Mouse (Mus musculus) lung, postnatal 36 days (tissue): ENCODE measurements around the gene Gm17334.

Experiments used
- DNase-seq: peaks from one replicate; pipeline ENCODE4 v3.0.0; 2022; ENCODE audit warnings: mixed read lengths

Gene Gm17334

DNA sequence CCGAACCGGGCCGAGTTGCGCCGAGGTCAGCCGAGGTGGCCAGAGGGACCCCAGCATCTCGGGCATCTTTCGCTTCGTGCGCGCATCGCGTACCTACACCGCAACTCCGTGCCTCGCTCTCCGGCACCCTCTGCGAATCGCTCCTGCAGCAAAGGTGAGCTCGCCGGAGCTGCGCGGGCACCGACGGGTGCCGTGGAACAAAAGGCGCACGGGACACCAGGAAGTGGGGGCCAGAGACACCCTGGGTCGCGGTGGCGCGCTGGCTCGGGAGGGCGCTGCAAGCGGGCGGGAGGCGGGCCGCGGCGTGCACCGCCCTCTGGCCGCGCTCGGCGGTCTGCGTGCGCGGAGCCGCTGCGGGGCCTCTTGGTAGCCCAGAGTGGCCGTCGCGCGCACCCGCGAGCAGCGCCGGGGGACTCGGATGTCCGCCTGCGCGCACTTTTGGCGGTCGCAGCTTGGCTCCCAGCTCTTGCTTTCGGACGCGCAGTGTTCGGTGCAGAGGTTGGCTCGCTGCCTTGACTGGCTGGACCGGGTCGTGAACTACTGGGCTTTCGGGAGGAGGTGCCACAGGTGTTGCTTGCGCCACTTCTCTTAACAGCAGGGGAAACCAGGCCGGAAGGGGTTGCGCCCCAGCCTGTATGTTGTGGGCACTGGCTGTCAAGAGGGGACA, 2.7 kb downstream of the Gm17334 start:
- peak; percentile 83 for DNase-seq

- DNase-seq = peak; percentile 98
Observed at GRCm38 (mm10) chr11:53769760-53770124, 3.2 kb downstream of the Gm17334 start, which contains the start of gene Irf1. TSS of gene Irf1 (plus strand) at chr11:53770014.

- no peak for DNase-seq
Observed at GRCm38 (mm10) chr11:53769185-53769576, 3.8 kb downstream of the Gm17334 start.

DNA sequence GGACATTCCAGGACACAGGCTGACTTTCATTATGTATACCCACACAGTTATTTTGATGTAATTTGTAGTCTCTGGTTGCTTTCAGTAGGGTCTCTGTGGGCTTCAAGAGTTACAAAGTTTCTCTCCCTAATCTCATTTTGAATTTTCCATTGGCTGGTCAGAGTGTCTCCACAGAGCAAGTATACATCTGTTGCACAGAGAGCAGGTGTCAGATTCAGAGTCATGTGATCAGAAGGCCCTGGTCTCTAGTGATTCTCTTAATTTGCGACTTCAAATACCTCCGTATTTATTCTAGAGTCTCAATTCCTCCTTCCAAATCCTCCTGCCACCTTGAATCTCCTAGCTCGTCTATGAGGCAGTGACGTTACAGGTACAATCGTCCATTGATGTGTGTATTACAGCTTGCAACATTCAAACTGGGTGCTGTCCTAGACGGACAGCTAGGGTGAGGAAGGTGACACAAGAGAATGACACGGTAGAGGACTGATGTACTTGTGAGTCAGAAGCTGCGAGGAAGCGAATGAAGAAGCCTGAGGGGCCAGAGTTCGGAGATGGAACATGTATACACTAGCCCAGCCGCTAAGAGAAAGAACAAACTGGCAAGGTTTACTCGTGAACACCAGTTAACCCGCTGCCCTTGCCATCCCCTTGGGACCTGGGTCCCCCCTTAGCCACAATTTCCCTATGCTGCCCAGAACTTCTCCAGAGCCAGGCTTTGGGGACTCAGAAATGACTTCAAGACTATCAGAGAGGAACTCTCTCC, 4.4 kb downstream of the Gm17334 start:
- DNase-seq = no peak

GRCm38 (mm10) chr11:53764581-53764980, 8.4 kb downstream of the Gm17334 start:
- no peak for DNase-seq

- peak; percentile 97 for DNase-seq
Observed at GRCm38 (mm10) chr11:53763496-53764140, 9.4 kb downstream of the Gm17334 start.

- DNase-seq = peak; percentile 98
Observed at GRCm38 (mm10) chr11:53762827-53763495, 10.0 kb downstream of the Gm17334 start.

DNA sequence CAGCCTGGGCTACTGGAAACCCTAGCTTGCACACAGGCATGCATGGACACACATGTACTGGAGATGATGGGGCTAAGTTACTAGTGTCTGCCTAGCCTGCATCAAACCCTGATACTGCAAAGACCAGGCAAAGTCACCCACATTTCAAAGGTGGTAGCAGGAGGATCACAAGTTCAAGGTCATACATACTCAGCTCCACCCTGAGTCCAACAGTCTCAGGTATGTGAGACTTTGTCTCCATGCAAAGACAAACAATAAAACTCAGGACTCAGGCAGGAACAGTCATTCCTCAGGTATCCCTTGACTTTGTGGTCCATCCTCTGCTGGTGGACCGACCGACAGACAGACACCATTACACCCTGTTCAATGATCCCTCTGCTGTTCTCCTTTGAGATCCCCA, 10.6 kb downstream of the Gm17334 start:
- no peak for DNase-seq

DNA sequence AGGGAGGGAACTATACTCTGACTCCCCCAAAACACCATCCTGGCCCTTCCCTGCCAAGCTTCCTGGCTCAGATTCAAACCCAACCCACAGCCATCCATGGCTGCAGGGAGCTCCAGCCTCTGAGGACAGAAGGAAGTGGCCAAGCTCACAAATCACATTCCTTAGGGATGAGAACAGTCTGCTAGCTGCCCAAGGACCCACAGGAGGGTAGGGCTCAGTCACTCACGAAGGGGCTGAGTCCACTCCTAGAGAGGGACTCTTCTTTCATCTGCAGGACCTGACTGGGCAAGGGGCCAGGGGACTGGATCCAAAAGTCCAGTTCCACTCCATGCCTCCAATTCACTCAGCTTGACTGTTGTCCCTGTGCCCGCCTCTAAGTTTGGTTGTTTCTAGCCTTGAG, 11.2 kb downstream of the Gm17334 start:
- DNase-seq = peak; percentile 94

- DNase-seq = no peak
Observed at GRCm38 (mm10) chr11:53761284-53761683, 11.7 kb downstream of the Gm17334 start.

GRCm38 (mm10) chr11:53759545-53760406, 13.2 kb downstream of the Gm17334 start:
- DNase-seq = no peak

DNA sequence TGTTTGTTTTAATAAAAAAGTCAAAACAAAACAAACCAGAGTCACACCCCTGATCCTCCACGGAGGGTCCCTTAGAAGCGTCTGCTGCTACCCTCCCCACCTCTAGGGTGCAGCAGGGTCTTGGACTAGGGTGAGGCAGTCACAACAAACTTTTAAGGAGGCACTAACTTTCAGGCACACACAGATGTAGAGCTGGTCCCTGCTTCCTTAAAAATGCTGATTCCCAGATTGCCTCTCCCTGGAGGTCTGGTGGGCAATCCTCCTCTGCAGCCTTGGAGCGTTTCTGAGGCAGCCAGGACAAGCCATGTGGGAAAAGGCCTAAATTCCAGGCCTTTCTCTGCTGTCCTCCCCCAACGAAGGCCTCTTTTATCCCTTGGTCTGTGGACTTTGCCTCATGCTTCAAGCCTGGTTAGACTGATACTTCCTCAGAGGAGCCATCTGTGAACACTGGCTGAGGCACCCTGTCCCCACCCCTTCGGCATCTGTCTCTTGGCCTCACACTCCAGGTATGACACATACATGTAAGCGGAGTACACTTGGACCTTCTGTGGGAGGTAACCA, 14.1 kb downstream of the Gm17334 start:
- DNase-seq = peak; percentile 43

GRCm38 (mm10) chr11:53758033-53758432, 15.0 kb downstream of the Gm17334 start:
- peak; percentile 56 for DNase-seq

DNA sequence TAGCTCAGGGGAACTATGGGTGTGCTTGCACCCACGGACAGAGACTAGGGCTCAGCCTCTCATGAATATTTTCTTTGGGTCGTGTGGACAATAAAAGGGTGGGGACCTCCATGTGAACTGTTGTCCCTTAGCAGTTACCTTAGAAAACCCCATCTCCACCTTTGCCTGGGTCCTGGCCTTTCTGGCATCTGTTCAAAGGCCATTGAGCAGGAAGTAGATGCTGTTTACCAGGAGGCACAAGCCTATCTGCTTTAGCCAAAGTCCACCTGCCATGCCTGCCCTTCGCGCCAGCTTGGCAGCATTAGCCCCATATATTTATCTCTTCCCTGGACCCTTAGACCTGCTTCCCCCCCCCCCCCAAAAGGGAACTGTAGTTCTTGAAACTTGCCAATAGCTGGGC, 15.4 kb downstream of the Gm17334 start:
- no peak for DNase-seq

DNA sequence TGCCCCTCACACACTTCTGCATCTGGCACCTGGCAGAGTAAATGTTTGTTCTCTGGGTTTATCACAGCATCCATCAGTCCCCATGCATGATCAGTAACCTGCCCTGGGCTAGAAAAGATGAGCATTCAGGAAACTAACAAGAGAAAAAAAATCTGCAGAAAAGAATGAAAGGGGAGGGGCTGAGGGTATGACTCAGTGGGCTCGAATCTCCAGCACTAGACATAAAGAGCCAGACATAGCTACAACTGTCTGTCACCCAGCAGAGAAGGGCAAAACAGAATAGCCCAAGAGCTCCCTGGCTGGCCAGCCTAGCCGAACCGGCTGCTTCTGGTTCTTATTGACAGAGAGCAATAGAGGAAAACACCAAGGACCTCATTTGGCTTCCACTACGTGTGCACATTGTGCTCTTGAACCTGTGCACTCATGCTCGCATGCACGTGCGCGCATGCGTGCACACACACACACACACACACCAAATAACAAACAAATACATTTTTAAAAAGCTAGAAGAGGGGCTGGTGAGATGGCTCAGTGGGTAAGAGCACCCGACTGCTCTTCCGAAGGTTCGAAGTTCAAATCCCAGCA, 17.9 kb downstream of the Gm17334 start:
- no peak for DNase-seq

- DNase-seq = no peak
Observed at GRCm38 (mm10) chr11:53749716-53750352, 23.2 kb downstream of the Gm17334 start.

DNA sequence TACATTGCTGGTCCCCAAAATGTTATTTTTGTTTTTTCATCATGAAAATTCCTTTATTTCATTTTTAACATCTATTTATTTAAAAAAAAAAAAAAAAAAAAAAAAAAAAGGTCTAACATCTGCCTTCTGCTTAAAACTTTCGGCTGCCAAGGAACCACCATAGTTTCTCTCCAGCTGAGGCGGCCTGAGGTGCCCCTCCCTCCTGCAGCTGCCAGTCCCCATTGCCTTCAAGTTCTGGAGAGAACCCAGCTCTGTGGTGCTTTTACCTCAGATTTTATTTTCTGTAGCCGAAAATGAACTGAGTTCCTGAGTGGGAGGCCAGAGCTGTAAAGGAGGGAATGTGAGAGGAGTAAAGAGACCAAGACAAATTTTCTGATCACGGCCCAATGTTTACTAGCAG, 23.7 kb downstream of the Gm17334 start:
- DNase-seq = no peak

DNA sequence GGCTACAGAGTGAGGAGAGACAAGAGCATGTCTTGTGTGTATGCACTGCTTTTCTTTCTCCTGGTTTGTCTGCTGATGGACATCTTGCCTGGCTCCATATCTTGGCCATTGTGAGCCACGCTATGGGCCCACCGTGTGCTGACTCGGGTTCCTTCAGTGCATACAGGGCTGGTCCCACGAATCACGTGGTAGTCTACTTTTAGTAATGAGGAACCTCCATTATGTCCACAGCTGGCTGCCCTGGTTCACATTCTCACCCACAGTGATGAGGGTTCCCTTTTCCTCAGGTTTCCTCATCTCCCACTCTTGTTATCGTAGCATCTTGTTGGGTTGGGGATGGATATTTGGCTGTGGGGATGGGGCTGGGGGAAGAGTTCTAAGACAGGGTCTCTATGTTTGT, 24.4 kb downstream of the Gm17334 start:
- DNase-seq = peak; percentile 36

DNA sequence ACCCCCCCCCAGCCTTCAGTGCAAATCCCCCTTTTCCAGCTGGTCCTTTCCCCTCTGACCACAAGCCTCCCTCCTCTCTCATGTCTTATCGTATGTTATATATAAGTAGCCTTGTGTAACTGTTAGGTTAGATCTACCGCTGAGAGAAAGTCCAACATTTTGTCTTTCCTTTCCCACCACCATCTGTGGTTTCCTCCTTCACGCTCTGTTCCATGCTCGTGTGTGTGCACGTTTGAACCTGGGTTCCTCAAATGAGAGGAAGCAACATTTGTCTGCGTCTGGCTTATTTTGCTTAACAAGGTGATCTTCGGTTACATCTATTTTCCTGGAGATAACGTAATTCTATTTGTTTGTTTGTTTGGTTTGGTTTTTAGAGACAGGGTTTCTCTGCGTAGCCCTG, 25.0 kb downstream of the Gm17334 start:
- no peak for DNase-seq

- DNase-seq = no peak
Observed at GRCm38 (mm10) chr11:53745260-53745659, 27.7 kb downstream of the Gm17334 start.

GRCm38 (mm10) chr11:53742353-53742752, 30.6 kb downstream of the Gm17334 start:
- DNase-seq = peak; percentile 58
